Mouse (Mus musculus) olfactory bulb, adult 2 months (tissue): ENCODE data around the gene Klc4.

Experiments
- CTCF ChIP-seq: fragments of 200-500 bp; IDR thresholded peaks from 2 replicates; pipeline ENCODE4 v1.5.1; 2012; ENCODE audit warnings: low read depth, mild to moderate bottlenecking, low read length, moderate library complexity; ENCODE audit not compliant: insufficient read depth
- POLR2A ChIP-seq: fragments of 200-500 bp; IDR thresholded peaks from 2 replicates; pipeline ENCODE4 v1.6.1; 2012; ENCODE audit warnings: mild to moderate bottlenecking, low read depth, low read length, moderate library complexity; ENCODE audit not compliant: insufficient read depth

- no peak for TF ChIP-seq POLR2A
- no peak for TF ChIP-seq CTCF
Observed at GRCm38 (mm10) chr17:46662730-46663129, 16.9 kb upstream of the Klc4 start.
